Mouse (Mus musculus): Measurements from ENCODE around the gene Ubr4. TPM values are rescaled to one million over a fixed set of nuclear protein-coding genes. Genes with fewer than 3 reads are reported as not detected.

The Ubr4 gene
- polyA plus RNA-seq, 2 experiments = 86.6 to 159 TPM

- ATAC-seq (ENCODE audit: low FRiP score, low read depth) (no peak), DNase-seq (ENCODE audit: low spot score) (no peak)
- no peaks in the 10 kb centered on the region for H3K9me3 ChIP-seq (ENCODE audit: control insufficient read depth, low read length)
- no peak for TF ChIP-seq POLR2A (IDR thresholded peaks at IDR 0.05; ENCODE audit: borderline replicate concordance, extremely low read depth, insufficient read depth, insufficient read length)
- 86% methylated on average over 10 of the region's 10 CpGs for WGBS
- peaks cover 90% of the 10 kb centered on the region for H3K36me3 ChIP-seq (ENCODE audit: control insufficient read depth, insufficient read depth, low read length)
- H3K4me1 ChIP-seq (ENCODE audit: control insufficient read depth, insufficient read depth, low read length) = no peaks in the 10 kb centered on the region
- no peak overlapping the region for H3K9ac ChIP-seq (ENCODE audit: low read depth, low read length, severe bottlenecking)
- no peak overlapping the region for H3K4me2 ChIP-seq (replicated peaks; ENCODE audit: low read depth, low read length, severe bottlenecking)
- H3K4me3 ChIP-seq (replicated peaks; ENCODE audit: low read length) = no peak overlapping the region
- no peaks in the 10 kb centered on the region for H3K27me3 ChIP-seq (ENCODE audit: control insufficient read depth, insufficient read depth, low read length)
- H3K27ac ChIP-seq (replicated peaks; ENCODE audit: low read depth, low read length) = no peak overlapping the region
Measured at GRCm38 (mm10) chr4:139373531-139373930, 21.1 kb downstream of the Ubr4 start.

- no peak for TF ChIP-seq POLR2A (IDR thresholded peaks at IDR 0.05; ENCODE audit: borderline replicate concordance, extremely low read depth, insufficient read depth, insufficient read length)
- DNase-seq (ENCODE audit: low spot score) = no peak
- ATAC-seq (ENCODE audit: low FRiP score, low read depth) = no peak
- Histone ChIP-seq H3K27ac (replicated peaks; ENCODE audit: low read depth, low read length) (peak overlapping the region; percentile 86), H3K9ac (ENCODE audit: low read depth, low read length, severe bottlenecking) (peak overlapping the region; percentile 86), H3K9me3 (ENCODE audit: control insufficient read depth, low read length) (no peaks in the 10 kb centered on the region), H3K4me1 (ENCODE audit: control insufficient read depth, insufficient read depth, low read length) (peaks cover 10% of the 10 kb centered on the region), H3K27me3 (ENCODE audit: control insufficient read depth, insufficient read depth, low read length) (no peaks in the 10 kb centered on the region), H3K36me3 (ENCODE audit: control insufficient read depth, insufficient read depth, low read length) (peaks cover 29% of the 10 kb centered on the region), H3K4me3 (replicated peaks; ENCODE audit: low read length) (peak overlapping the region; percentile 90), H3K4me2 (replicated peaks; ENCODE audit: low read depth, low read length, severe bottlenecking) (peak overlapping the region; percentile 84)
- WGBS = 12% methylated on average over 8 of the region's 8 CpGs
Measured at GRCm38 (mm10) chr4:139379719-139380118, 27.3 kb downstream of the Ubr4 start.

- Histone ChIP-seq H3K4me3 (replicated peaks; ENCODE audit: low read length) (peak overlapping the region; percentile 90), H3K9ac (ENCODE audit: low read depth, low read length, severe bottlenecking) (peak overlapping the region; percentile 86), H3K27ac (replicated peaks; ENCODE audit: low read depth, low read length) (peak overlapping the region; percentile 86), H3K27me3 (ENCODE audit: control insufficient read depth, insufficient read depth, low read length) (no peaks in the 10 kb centered on the region), H3K4me1 (ENCODE audit: control insufficient read depth, insufficient read depth, low read length) (peaks cover 10% of the 10 kb centered on the region), H3K9me3 (ENCODE audit: control insufficient read depth, low read length) (no peaks in the 10 kb centered on the region), H3K4me2 (replicated peaks; ENCODE audit: low read depth, low read length, severe bottlenecking) (peak overlapping the region; percentile 86), H3K36me3 (ENCODE audit: control insufficient read depth, insufficient read depth, low read length) (peaks cover 23% of the 10 kb centered on the region)
- peak; percentile 59; the same call in 1 of the 2 replicates for TF ChIP-seq POLR2A (IDR thresholded peaks at IDR 0.05; ENCODE audit: borderline replicate concordance, extremely low read depth, insufficient read depth, insufficient read length)
- WGBS = under 1% methylated on average over 39 of the region's 54 CpGs
- DNase-seq (ENCODE audit: low spot score) (peak; percentile 99), ATAC-seq (ENCODE audit: low FRiP score, low read depth) (peak; percentile 96)
Measured at GRCm38 (mm10) chr4:139380207-139380748, 27.9 kb downstream of the Ubr4 start.

GRCm38 (mm10) chr4:139380775-139381451, 28.5 kb downstream of the Ubr4 start:
- H3K4me1 ChIP-seq (ENCODE audit: control insufficient read depth, insufficient read depth, low read length) = peaks cover 10% of the 10 kb centered on the region
- H3K4me3 ChIP-seq (replicated peaks; ENCODE audit: low read length) = peak overlapping the region; percentile 90
- no peaks in the 10 kb centered on the region for H3K9me3 ChIP-seq (ENCODE audit: control insufficient read depth, low read length)
- ATAC-seq (ENCODE audit: low FRiP score, low read depth) = peak; percentile 34; the same call in 1 of the 2 replicates
- DNase-seq (ENCODE audit: low spot score) = no peak
- H3K9ac ChIP-seq (ENCODE audit: low read depth, low read length, severe bottlenecking) = peak overlapping the region; percentile 86
- H3K36me3 ChIP-seq (ENCODE audit: control insufficient read depth, insufficient read depth, low read length) = peaks cover 17% of the 10 kb centered on the region
- 3% methylated on average over 29 of the region's 44 CpGs for WGBS
- TF ChIP-seq POLR2A (IDR thresholded peaks at IDR 0.05; ENCODE audit: borderline replicate concordance, extremely low read depth, insufficient read depth, insufficient read length) = 0 out of 2 replicates have a peak, but pooled peaks have one; percentile 5
- peak overlapping the region; percentile 86 for H3K4me2 ChIP-seq (replicated peaks; ENCODE audit: low read depth, low read length, severe bottlenecking)
- H3K27ac ChIP-seq (replicated peaks; ENCODE audit: low read depth, low read length) = peak overlapping the region; percentile 81
- H3K27me3 ChIP-seq (ENCODE audit: control insufficient read depth, insufficient read depth, low read length) = no peaks in the 10 kb centered on the region

- DNase-seq (ENCODE audit: low spot score) = no peak
- no peak for TF ChIP-seq POLR2A (IDR thresholded peaks at IDR 0.05; ENCODE audit: borderline replicate concordance, extremely low read depth, insufficient read depth, insufficient read length)
- peak overlapping the region; percentile 86 for H3K4me2 ChIP-seq (replicated peaks; ENCODE audit: low read depth, low read length, severe bottlenecking)
- H3K4me1 ChIP-seq (ENCODE audit: control insufficient read depth, insufficient read depth, low read length) = peaks cover 10% of the 10 kb centered on the region
- ATAC-seq (ENCODE audit: low FRiP score, low read depth) = no peak
- H3K27ac ChIP-seq (replicated peaks; ENCODE audit: low read depth, low read length) = no peak overlapping the region
- peak overlapping the region; percentile 86 for H3K9ac ChIP-seq (ENCODE audit: low read depth, low read length, severe bottlenecking)
- H3K27me3 ChIP-seq (ENCODE audit: control insufficient read depth, insufficient read depth, low read length) = no peaks in the 10 kb centered on the region
- H3K36me3 ChIP-seq (ENCODE audit: control insufficient read depth, insufficient read depth, low read length) = peaks cover 12% of the 10 kb centered on the region; the same call in 1 of the 2 replicates
- 46% methylated on average over 4 of the region's 4 CpGs for WGBS
- H3K4me3 ChIP-seq (replicated peaks; ENCODE audit: low read length) = peak overlapping the region; percentile 90
- no peaks in the 10 kb centered on the region for H3K9me3 ChIP-seq (ENCODE audit: control insufficient read depth, low read length)
Measured at GRCm38 (mm10) chr4:139381452-139381845, 29.0 kb downstream of the Ubr4 start.

Data from limb, embryonic 14.5 days (tissue).